In the genomic region with DNA sequence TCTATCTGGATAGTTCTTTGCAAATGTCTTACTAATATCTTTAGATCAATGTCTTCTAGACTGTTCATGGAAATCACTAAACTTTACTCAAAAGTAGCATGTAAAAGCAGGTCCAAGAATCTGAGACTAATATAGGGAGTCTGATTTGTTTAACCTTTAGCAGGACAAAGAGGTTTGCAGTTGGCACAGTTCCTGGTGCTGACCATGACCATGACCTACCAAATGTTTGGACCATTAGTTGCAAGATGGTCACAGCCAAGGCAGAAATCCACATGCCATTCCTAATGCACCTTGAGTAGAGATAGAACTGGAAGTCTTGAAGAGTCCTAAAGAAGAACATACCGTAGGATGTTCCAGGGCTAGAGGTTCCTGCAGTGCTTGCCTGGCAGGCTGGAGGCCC, we compare ENCODE assay signal across 19 mouse cellular contexts. TPM values are rescaled to one million over a fixed set of nuclear protein-coding genes. Genes with fewer than 3 reads are reported as not detected.
"Had no signal": no experiment of that assay in that cellular context is flagged by ENCODE, and none has a peak within 500 bp of the region (broad histone marks: within the 10 kb centered on the region; RNA-seq: fewer than 3 reads in every experiment).

No protein-coding gene starts in this region.

- DNase-seq: kidney, postnatal 4 days; liver, embryonic 13.5 days; liver, postnatal 0 days; lung, postnatal 14 days; right cerebral cortex, postnatal 4 days; spleen, adult 18-20 months; thymus, adult 18-20 months; thymus, postnatal 14 days had no signal

- H3K4me3 ChIP-seq: left cerebral cortex, adult 2 months; limb, embryonic 10.5 days; liver, embryonic 13.5 days; lung, embryonic 15.5 days; megakaryocyte, embryonic 14.5 days; midbrain, embryonic 15.5 days; neural tube, embryonic 12.5 days had no signal

- H3K27ac ChIP-seq: left cerebral cortex, adult 2 months; limb, embryonic 10.5 days; liver, embryonic 13.5 days; lung, embryonic 15.5 days; macrophage; midbrain, embryonic 15.5 days; neural tube, embryonic 12.5 days had no signal

RNA-seq across cellular contexts. Expression of a gene that starts 37.4 kb away (rescaled TPM):
- total RNA-seq: layer of hippocampus, postnatal 14 days; left cerebral cortex, adult 2 months; left cerebral cortex, postnatal 14 days; monocyte, adult 5-6 weeks; neutrophil, adult 5-6 weeks had no signal
